Mouse (Mus musculus): ENCODE measurements around the gene Foxe1. TPM values are rescaled to one million over a fixed set of nuclear protein-coding genes. Genes with fewer than 3 reads are reported as not detected.
A peak's percentile ranks its signal among the peaks of the same experiment; 100 is the strongest.

Gene Foxe1
- not detected for total RNA-seq (2021)

- intact Hi-C loops (cut with DNase I) = loop anchor here (10.0 kb wide), 1 partner anchor 139 kb away; no protein-coding TSS in a partner anchor
- DNase-seq (ENCODE audit: extremely low spot score in 1 of 2, low spot score in 2 of 2) = no peak
These were observed at the start of gene Foxe1 for GRCm38 (mm10) chr4:46343596-46344260. TSS of gene Foxe1 (plus strand) at chr4:46343609.

DNA sequence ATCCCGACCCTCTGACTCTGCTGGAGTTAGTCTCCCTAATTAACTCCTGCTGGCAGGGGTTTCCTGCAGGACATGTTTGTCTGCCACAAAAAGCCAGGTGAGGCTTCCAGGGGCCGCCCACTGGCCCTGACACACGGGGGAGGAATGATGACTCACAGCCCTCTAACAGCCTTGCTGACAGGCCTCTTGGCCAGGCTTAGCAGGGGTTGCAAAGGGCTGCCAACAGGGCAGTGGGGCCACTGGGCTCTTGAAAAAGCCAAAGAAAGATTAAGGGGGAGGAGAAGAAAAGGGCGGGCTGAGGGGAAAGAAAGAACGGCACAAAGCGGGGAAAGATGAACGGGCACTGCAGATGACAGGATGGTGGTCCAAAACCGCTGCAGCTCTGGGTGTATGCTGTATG, 39.3 kb upstream of the Foxe1 start:
- intact Hi-C loops (cut with DNase I) = no loop called here
- DNase-seq (ENCODE audit: extremely low spot score in 1 of 2, low spot score in 2 of 2) = peak in 1 of 2 experiments; percentile 10

GRCm38 (mm10) chr4:46304757-46305384, 38.5 kb upstream of the Foxe1 start:
- peak; percentile 58 to 92 for DNase-seq (ENCODE audit: extremely low spot score in 1 of 2, low spot score in 2 of 2)
- intact Hi-C loops (cut with DNase I) = no loop called here

DNA sequence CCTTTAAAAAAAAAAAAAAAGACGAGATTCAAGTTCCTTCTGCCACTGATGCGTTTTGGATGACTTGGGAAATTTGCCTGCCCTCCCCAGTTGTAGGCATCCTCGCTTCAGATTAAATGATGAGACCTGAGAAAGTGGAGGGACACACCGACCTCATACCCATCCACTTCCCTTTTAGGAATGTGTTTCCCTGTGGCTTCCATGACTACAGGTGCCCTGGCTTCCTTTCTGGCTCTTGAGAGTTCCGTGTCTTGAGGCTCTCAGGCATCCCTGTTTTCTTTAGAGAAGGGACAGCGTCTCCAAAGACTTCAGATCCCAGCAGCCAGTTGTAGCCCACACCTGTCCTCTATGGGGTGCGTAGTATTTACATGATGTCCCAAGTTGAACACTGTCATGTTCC, 38.0 kb upstream of the Foxe1 start:
- no peak for DNase-seq (ENCODE audit: extremely low spot score in 1 of 2, low spot score in 2 of 2)
- intact Hi-C loops (cut with DNase I) = no loop called here

- intact Hi-C loops (cut with DNase I) = no loop called here
- DNase-seq (ENCODE audit: extremely low spot score in 1 of 2, low spot score in 2 of 2) = peak; percentile 28 to 74
These were observed 36.1 kb upstream of the Foxe1 start for GRCm38 (mm10) chr4:46307341-46307740.

DNA sequence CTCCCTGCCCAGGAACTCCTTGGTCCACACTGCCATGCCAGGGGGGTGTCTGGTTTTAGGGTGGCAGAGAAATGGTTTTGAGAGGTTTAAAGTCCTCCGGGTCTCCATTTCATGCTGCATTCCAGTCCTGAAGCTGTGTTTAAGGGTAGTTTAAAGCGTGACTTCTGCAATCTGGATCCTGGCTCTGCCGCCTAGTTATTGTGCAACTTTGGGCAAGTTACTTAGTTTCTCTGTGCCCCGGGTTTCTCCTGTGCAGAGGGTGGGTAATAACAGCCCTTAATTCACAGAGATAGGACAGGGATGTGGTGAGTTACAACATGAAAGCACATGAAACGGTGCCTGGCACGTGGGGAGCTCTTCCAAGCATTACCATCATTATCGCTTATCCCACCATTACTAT, 35.5 kb upstream of the Foxe1 start:
- intact Hi-C loops (cut with DNase I) = no loop called here

GRCm38 (mm10) chr4:46311631-46312030, 31.8 kb upstream of the Foxe1 start:
- intact Hi-C loops (cut with DNase I) = no loop called here
- no peak for DNase-seq (ENCODE audit: extremely low spot score in 1 of 2, low spot score in 2 of 2)

More for the DNA sequence above, 35.5 kb upstream of the Foxe1 start:
- DNase-seq (ENCODE audit: extremely low spot score in 1 of 2, low spot score in 2 of 2) = no peak

- intact Hi-C loops (cut with DNase I) = no loop called here
- DNase-seq (ENCODE audit: extremely low spot score in 1 of 2, low spot score in 2 of 2) = no peak
These were observed 21.5 kb upstream of the Foxe1 start for GRCm38 (mm10) chr4:46321730-46322389.

- DNase-seq (ENCODE audit: extremely low spot score in 1 of 2, low spot score in 2 of 2) = no peak
These were observed 20.7 kb upstream of the Foxe1 start for GRCm38 (mm10) chr4:46322715-46323114.

DNA sequence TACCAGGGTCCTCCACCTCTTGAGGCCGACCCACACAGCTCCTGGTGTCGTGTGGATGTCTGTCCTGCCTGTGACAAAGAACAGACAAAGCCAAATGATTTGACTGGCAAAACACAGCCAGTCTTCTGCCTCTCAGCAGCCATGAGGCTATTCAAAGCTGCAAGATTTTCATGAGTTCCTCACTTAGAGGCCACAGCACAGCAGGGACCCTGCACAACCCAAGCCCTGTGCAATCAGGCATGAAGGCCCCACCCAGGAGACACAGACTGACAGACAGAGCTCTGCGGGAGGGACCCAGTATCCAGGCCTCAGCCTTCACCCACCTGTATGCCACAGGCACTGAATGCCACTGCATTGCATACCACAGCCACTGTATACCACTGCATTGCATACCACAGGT, 14.5 kb upstream of the Foxe1 start:
- intact Hi-C loops (cut with DNase I) = no loop called here
- DNase-seq (ENCODE audit: extremely low spot score in 1 of 2, low spot score in 2 of 2) = no peak

More at GRCm38 (mm10) chr4:46322715-46323114, 20.7 kb upstream of the Foxe1 start:
- intact Hi-C loops (cut with DNase I) = no loop called here

- no peak for DNase-seq (ENCODE audit: extremely low spot score in 1 of 2, low spot score in 2 of 2)
- intact Hi-C loops (cut with DNase I) = no loop called here
These were observed 7.6 kb upstream of the Foxe1 start for GRCm38 (mm10) chr4:46335846-46336245.

- DNase-seq (ENCODE audit: extremely low spot score in 1 of 2, low spot score in 2 of 2) = no peak
- intact Hi-C loops (cut with DNase I) = no loop called here
These were observed 5.4 kb upstream of the Foxe1 start for GRCm38 (mm10) chr4:46337990-46338389.

GRCm38 (mm10) chr4:46339026-46339425, 4.4 kb upstream of the Foxe1 start:
- intact Hi-C loops (cut with DNase I) = no loop called here
- no peak for DNase-seq (ENCODE audit: extremely low spot score in 1 of 2, low spot score in 2 of 2)

- DNase-seq (ENCODE audit: extremely low spot score in 1 of 2, low spot score in 2 of 2) = no peak
- intact Hi-C loops (cut with DNase I) = no loop called here
These were observed 3.8 kb upstream of the Foxe1 start for GRCm38 (mm10) chr4:46339584-46339983.

DNA sequence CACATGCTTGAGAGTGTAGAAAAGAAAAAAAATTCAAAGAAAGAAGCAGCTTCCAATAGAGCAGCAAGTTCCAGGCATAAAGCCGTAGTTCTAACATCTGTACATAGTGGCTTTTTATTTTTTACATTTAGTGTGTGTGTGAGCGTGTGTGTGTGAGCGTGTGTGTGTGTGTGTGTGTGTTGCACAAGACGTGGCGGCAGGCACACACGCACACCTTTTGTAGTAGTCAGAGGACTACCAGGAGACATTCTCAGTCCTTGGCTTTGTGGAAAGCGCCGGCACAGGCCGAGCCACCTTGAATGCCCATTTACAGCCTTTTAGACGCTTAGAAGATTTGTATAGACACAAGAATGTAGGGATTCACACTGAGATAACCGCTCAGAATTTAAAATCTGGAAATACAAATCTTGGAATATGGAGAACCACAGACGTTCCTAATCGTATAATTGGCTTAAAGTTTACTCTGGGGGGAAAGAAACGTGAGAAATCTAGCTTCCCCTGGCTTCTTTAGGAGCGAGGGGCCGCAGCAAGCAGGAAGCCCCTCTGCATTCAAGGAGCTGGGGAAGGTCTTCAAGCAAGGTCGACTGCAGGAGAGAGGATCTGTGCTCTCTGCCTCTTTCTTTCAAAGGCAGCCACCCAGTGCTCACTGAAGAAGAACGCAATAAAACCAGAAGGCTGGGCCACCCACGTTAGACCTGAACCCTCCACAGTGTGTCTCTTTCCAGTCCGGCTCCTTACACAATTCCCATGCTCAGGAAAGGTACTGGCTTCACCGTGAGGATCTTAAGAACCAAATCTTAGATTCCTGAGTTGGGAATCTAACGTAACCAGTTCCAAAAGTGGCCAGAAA, 1.4 kb upstream of the Foxe1 start:
- intact Hi-C loops (cut with DNase I) = loop anchor here (10.0 kb wide), 1 partner anchor 137 kb away; no protein-coding TSS in a partner anchor
- no peak for DNase-seq (ENCODE audit: extremely low spot score in 1 of 2, low spot score in 2 of 2)

- intact Hi-C loops (cut with DNase I) = loop anchor here (10.0 kb wide), 1 partner anchor 138 kb away; no protein-coding TSS in a partner anchor
- no peak for DNase-seq (ENCODE audit: extremely low spot score in 1 of 2, low spot score in 2 of 2)
These were observed 610 bp upstream of the Foxe1 start for GRCm38 (mm10) chr4:46342711-46343286.

DNA sequence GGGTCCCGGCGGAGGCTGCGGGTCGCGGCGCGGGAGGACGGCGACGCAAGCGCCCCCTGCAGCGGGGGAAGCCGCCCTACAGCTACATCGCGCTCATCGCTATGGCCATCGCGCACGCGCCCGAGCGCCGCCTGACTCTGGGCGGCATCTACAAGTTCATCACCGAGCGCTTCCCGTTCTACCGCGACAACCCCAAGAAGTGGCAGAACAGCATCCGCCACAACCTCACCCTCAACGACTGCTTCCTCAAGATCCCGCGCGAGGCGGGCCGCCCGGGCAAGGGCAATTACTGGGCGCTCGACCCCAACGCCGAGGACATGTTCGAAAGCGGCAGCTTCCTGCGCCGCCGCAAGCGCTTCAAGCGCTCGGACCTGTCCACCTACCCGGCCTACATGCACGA, 879 bp downstream of the Foxe1 start:
- no peak for DNase-seq (ENCODE audit: extremely low spot score in 1 of 2, low spot score in 2 of 2)
- intact Hi-C loops (cut with DNase I) = loop anchor here (10.0 kb wide), 1 partner anchor 139 kb away; no protein-coding TSS in a partner anchor

DNA sequence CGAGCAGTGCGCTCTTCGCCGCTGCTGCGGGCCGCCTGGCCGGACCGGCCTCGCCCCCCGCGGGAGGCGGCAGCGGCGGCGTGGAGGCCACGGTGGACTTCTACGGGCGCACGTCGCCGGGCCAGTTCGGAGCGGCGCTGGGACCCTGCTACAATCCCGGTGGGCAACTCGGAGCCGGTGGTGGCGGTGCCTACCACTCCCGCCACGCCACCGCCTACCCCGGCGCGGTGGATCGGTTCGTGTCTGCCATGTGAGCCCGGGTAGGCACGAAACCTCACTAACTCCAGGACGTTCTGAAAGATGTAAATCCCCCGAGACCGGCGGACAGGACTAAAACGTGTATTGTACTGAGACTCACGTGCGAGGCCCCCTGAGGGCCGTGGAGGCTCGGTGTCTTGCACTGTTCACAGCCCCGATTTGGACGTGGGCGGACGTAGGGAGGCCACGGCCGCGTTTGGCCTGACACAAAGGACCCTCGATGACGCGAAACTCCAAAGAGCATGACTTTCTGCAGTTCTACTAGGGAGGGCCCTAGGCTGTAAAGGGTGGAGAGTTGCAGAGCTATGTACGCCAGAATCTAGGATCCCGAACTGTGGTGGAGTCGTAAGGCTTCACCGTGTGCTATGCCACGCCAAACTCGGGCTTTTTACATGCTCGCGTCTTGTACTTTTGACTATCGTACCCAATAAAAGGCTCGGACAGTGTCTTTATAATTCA, 1.8 kb downstream of the Foxe1 start:
- intact Hi-C loops (cut with DNase I) = loop anchor here (10.0 kb wide), 1 partner anchor 140 kb away; no protein-coding TSS in a partner anchor
- no peak for DNase-seq (ENCODE audit: extremely low spot score in 1 of 2, low spot score in 2 of 2)

Data from left cerebral cortex, postnatal 10 days (tissue).